Mouse (Mus musculus) G1E (cell line): ENCODE measurements at regions not wholly inside any gene's neighbourhood (a gene's known extent, or its start where the extent isn't known, plus 50 kb on each side); places are given as distances from the start of the nearest gene placed in this dataset.

Experiments
- CTCF ChIP-seq: IDR thresholded peaks from 2 replicates; pipeline ENCODE4 v1.5.1; 2012; ENCODE audit warnings: low read depth, low read length, inconsistent platforms, mixed read lengths
- GATA1 ChIP-seq: IDR thresholded peaks from 2 replicates; pipeline ENCODE4 v1.6.1; 2012; ENCODE audit warnings: borderline replicate concordance, low read length, inconsistent platforms, mixed read lengths
- TAL1 ChIP-seq: conservative IDR thresholded peaks from 2 replicates; pipeline ENCODE4 v1.6.1; 2012; ENCODE audit warnings: low read depth, low read length, inconsistent platforms, mixed read lengths

DNA sequence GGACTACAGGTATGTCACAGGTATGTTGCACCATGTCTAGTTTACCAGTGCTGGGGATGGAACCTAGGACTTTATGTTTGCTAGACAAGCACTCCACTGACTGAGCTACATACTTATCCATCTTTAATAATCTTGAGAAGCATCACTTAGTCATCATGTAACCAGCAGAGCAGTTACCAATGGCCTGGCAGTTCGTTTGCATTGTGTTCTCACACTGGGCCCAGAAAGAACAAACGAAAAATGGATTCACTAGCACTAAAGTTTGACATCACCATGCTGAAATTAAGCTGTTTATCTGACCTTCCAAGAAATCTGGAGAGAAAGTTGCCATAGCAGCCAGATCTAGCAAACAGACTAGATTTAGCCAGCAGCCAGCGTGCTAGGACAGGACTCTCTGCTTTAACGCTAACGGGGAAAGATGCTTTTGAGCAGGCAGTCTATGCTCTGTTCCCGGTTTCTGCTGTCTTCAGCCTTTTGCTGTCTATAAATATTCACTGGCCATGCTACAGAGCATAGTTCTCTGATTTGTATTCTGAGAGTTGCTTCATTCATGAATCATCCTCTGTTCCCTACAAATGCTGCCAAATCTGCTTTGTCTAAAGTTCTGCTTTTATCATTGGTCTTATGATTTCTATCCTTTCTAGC, 229.6 kb downstream of the Qdpr start:
- no peak for TF ChIP-seq CTCF
- TF ChIP-seq GATA1, result no peak
- no peak for TF ChIP-seq TAL1
